Mouse (Mus musculus) hindbrain, embryonic 12.5 days (tissue): ENCODE data around the gene Eva1c. TPM values are rescaled to one million over a fixed set of nuclear protein-coding genes. Genes with fewer than 3 reads are reported as not detected.

Experiments
- ATAC-seq: fragments of 200-750 bp; cut with Nextera tagmentation; 2 replicates; pipeline ENCODE4 v1.8.0; 2017; ENCODE audit warnings: moderate TSS enrichment; ENCODE audit not compliant: low FRiP score
- H3K27ac ChIP-seq: fragments of 300-500 bp; sonication (generic); 2 replicates; pipeline ENCODE4 v1.5.1; 2016; ENCODE audit warnings: mild to moderate bottlenecking
- H3K27me3 ChIP-seq: fragments of 300-500 bp; sonication (generic); 2 replicates; pipeline ENCODE4 v1.6.1; 2016; ENCODE audit warnings: mild to moderate bottlenecking
- H3K36me3 ChIP-seq: fragments of 300-500 bp; sonication (generic); 2 replicates; pipeline ENCODE4 v1.6.1; 2016; ENCODE audit warnings: mild to moderate bottlenecking
- H3K4me1 ChIP-seq: fragments of 300-500 bp; sonication (generic); 2 replicates; pipeline ENCODE4 v1.6.1; 2016
- H3K4me2 ChIP-seq: fragments of 300-500 bp; sonication (generic); replicated peaks from 2 replicates; pipeline ENCODE4 v1.6.1; 2016; ENCODE audit warnings: mild to moderate bottlenecking
- H3K4me3 ChIP-seq: fragments of 300-500 bp; sonication (generic); 2 replicates; pipeline ENCODE4 v1.5.1; 2016; ENCODE audit warnings: mild to moderate bottlenecking
- H3K9ac ChIP-seq: fragments of 300-500 bp; sonication (generic); 2 replicates; pipeline ENCODE4 v1.6.1; 2016; ENCODE audit warnings: mild to moderate bottlenecking, moderate library complexity
- H3K9me3 ChIP-seq: fragments of 300-500 bp; sonication (generic); replicated peaks from 2 replicates; pipeline ENCODE4 v1.6.1; 2016; ENCODE audit warnings: mild to moderate bottlenecking
- WGBS: fragments of 180-500 bp; shearing (Covaris S2); methylation state at CpG from one replicate; pipeline ENCODE4 v1.1.7; 2016; 5-methylcytosine and 5-hydroxymethylcytosine counted together
- polyA plus RNA-seq: library from polyadenylated mRNA; unstranded; fragments of >200 nt; fragmentation: Nextera tagmentation; extraction: Ambion mirVana; gene quantifications from 2 replicates; pipeline ENCODE4 v1.2.1, GENCODE M21; 2016

Gene Eva1c
- polyA plus RNA-seq, 1 experiment from 2014 or later = 2.7 TPM

DNA sequence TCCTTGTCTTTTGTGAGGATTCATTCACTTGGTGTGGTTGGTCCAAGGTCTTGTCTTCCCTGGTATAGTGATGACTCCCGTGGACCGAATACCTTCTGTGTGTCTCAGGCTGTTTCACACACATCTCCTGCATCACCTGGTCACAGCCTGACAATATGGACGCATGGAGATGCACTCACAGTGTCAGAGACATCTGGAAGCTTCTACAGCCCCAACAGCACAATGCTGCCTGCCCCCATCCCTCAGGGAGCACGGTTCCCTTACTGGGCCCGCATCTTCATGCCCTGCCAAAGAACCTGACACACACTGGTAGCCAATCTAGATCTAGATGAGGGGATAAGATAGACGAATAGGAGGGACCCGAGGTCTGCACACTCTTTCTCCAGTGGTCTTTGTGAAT, 2.6 kb downstream of the Eva1c start:
- no peak for ATAC-seq
- no peaks in the 10 kb centered on the region for H3K9me3 ChIP-seq
- WGBS = 83% methylated on average over 7 of the region's 7 CpGs

DNA sequence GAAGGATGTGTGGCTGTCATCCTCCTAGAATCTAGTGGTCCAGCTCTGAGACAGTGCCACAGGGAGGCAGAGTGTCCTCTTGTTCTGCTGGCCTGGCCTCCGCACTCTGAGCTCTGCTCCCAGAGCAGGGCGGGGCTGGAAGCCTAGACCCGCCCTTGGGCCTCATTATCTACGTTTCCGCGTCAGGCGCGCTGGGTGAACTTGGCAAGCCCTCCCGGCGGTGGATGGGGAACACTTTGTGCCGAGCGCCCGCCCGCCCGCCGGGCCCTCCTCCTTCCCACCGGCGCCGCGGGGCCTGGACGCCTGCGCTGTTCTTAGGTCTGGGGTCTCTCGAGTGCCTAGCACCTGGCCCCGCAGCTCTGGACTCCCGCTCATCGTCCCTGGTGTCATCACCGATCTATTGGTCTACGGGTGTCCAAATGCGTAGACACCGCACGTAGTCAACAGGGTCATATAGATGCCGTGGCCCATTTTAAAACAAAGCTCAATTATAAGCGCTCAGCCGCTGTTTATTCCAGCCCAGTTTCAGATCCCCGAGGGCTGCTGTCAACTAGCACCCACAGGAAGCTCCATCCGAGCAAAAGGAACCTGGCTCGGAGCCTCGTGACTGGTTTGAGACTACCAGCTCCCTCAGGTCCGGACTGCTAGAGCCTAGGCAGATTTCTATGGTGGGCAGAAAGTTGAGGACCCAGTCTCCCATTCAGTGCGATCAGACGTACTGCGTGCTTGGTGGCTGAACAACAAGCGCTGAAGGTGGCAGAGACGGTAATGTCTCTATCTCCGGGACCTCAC, 3.6 kb downstream of the Eva1c start:
- Histone ChIP-seq H3K4me2 (peak overlapping the region; percentile 98), H3K27me3 (peaks cover 51% of the 10 kb centered on the region), H3K4me3 (peak overlapping the region; percentile 55), H3K9ac (peak overlapping the region; percentile 62), H3K36me3 (no peaks in the 10 kb centered on the region), H3K27ac (no peak overlapping the region), H3K4me1 (peaks cover 36% of the 10 kb centered on the region), H3K9me3 (no peaks in the 10 kb centered on the region)
- ATAC-seq = peak; percentile 67
- under 1% methylated on average over 43 of the region's 45 CpGs for WGBS

More for the DNA sequence above, 2.6 kb downstream of the Eva1c start:
- H3K9ac ChIP-seq = no peak overlapping the region
- no peak overlapping the region for H3K4me3 ChIP-seq
- no peak overlapping the region for H3K4me2 ChIP-seq
- no peaks in the 10 kb centered on the region for H3K36me3 ChIP-seq
- H3K27ac ChIP-seq = no peak overlapping the region
- peaks cover 51% of the 10 kb centered on the region for H3K27me3 ChIP-seq
- peaks cover 36% of the 10 kb centered on the region for H3K4me1 ChIP-seq

GRCm38 (mm10) chr16:90830686-90831439, 4.3 kb downstream of the Eva1c start:
- H3K9me3 ChIP-seq = no peaks in the 10 kb centered on the region

DNA sequence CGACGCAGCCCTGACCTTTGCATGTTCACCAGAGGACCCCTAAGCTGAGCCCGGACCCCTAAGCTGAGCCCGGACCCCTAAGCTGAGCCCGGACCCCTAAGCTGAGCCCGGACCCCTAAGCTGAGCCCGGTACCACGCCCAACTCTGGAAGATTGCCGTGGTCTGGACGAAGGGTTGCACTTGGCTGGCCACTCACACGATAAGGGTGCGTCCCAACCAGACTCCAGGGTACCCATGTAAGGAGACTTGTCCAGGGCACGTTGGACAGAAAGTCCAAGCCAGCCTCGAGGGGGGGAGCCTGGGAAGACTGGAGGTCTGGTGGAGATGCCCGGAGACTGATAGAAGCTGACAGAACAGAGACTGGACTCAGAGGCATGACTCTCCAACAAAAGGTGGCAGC, 5.2 kb downstream of the Eva1c start:
- Histone ChIP-seq H3K36me3 (no peaks in the 10 kb centered on the region), H3K4me1 (peaks cover 36% of the 10 kb centered on the region), H3K27me3 (peaks cover 51% of the 10 kb centered on the region), H3K9me3 (no peaks in the 10 kb centered on the region), H3K4me2 (peak overlapping the region; percentile 98), H3K4me3 (peak overlapping the region; percentile 55), H3K9ac (no peak overlapping the region), H3K27ac (no peak overlapping the region)
- WGBS = 18% methylated on average over 15 of the region's 15 CpGs
- no peak for ATAC-seq

More at GRCm38 (mm10) chr16:90830686-90831439, 4.3 kb downstream of the Eva1c start:
- Histone ChIP-seq H3K9ac (peak overlapping the region; percentile 62), H3K36me3 (no peaks in the 10 kb centered on the region), H3K4me3 (peak overlapping the region; percentile 55), H3K4me2 (peak overlapping the region; percentile 98), H3K27me3 (peaks cover 51% of the 10 kb centered on the region), H3K4me1 (peaks cover 36% of the 10 kb centered on the region), H3K27ac (no peak overlapping the region)
- WGBS = under 1% methylated on average over 65 of the region's 67 CpGs
- ATAC-seq = peak; percentile 73

- Histone ChIP-seq H3K4me1 (peaks cover 36% of the 10 kb centered on the region), H3K9me3 (no peaks in the 10 kb centered on the region), H3K4me3 (no peak overlapping the region), H3K27me3 (peaks cover 51% of the 10 kb centered on the region), H3K36me3 (no peaks in the 10 kb centered on the region), H3K27ac (no peak overlapping the region), H3K9ac (no peak overlapping the region), H3K4me2 (peak overlapping the region; percentile 98; the same call in 1 of the 2 replicates)
- WGBS = 40% methylated on average over 6 of the region's 6 CpGs
- no peak for ATAC-seq
Observed at GRCm38 (mm10) chr16:90832495-90832894, 6.0 kb downstream of the Eva1c start.

GRCm38 (mm10) chr16:90833041-90833791, 6.7 kb downstream of the Eva1c start:
- 0 out of 2 replicates have a peak overlapping the region, but pooled peaks have one; percentile 9 for H3K9ac ChIP-seq
- H3K36me3 ChIP-seq = no peaks in the 10 kb centered on the region
- H3K4me3 ChIP-seq = no peak overlapping the region
- no peak for ATAC-seq
- no peaks in the 10 kb centered on the region for H3K9me3 ChIP-seq
- peak overlapping the region; percentile 11; the same call in 1 of the 2 replicates for H3K4me2 ChIP-seq
- peaks cover 44% of the 10 kb centered on the region for H3K27me3 ChIP-seq
- H3K27ac ChIP-seq = peak overlapping the region; percentile 40; the same call in 1 of the 2 replicates
- 20% methylated on average over 9 of the region's 9 CpGs for WGBS
- peaks cover 36% of the 10 kb centered on the region for H3K4me1 ChIP-seq

DNA sequence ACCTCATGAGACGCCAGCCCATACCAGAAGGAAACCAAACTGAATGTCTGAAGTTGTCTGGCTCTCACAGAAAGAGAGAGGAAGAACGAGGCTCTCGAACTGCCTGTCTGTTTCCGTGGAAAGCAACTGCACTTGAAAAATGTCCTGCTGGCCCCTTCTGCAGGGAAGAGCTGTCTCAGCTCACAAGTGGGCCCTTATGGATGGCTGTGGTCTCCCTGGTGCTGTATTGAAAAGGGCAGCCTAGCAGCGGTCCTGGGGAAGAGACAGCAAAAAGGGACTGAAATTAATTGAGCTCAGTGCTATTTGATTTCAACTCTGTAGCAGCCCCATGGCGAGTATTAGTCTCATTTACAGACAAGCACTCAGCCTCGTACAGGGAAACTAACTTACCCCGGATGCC, 10.9 kb downstream of the Eva1c start:
- no peaks in the 10 kb centered on the region for H3K36me3 ChIP-seq
- H3K4me1 ChIP-seq = peaks cover 31% of the 10 kb centered on the region
- no peak overlapping the region for H3K4me2 ChIP-seq
- no peaks in the 10 kb centered on the region for H3K9me3 ChIP-seq
- no peak overlapping the region for H3K27ac ChIP-seq
- no peak overlapping the region for H3K9ac ChIP-seq
- no peak overlapping the region for H3K4me3 ChIP-seq
- 56% methylated on average over 8 of the region's 8 CpGs for WGBS
- H3K27me3 ChIP-seq = peaks cover 12% of the 10 kb centered on the region; the same call in 1 of the 2 replicates
- no peak for ATAC-seq

DNA sequence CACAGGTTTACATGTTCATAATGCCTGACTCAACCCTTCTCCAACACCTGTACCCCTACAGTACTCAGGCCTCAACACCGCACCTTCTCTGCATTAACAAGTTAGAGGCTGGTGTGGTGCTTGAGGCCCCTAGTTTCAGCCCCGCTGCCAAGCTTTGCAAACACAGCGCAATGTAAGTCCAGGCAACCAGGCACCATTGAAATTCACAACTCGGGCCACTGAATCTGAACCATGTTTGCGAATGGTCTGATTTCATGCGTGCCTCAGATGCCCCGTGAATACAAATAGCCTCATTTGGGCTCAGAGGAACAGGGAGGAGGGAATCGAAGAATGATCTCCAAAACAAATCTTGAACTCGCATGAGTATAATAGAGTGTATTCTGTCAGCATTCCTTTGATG, 15.6 kb downstream of the Eva1c start:
- ATAC-seq = peak; percentile 20; the same call in 1 of the 2 replicates
- Histone ChIP-seq H3K9ac (no peak overlapping the region), H3K9me3 (no peaks in the 10 kb centered on the region), H3K4me3 (no peak overlapping the region), H3K36me3 (no peaks in the 10 kb centered on the region), H3K4me2 (0 out of 2 replicates have a peak overlapping the region, but pooled peaks have one; percentile 3), H3K4me1 (peaks cover 29% of the 10 kb centered on the region), H3K27me3 (no peaks in the 10 kb centered on the region; the same call in 1 of the 2 replicates), H3K27ac (no peak overlapping the region)
- 32% methylated on average over 9 of the region's 9 CpGs for WGBS

- H3K27ac ChIP-seq = peak overlapping the region; percentile 44
- H3K4me2 ChIP-seq = no peak overlapping the region
Observed at GRCm38 (mm10) chr16:90845038-90845437, 18.5 kb downstream of the Eva1c start.

DNA sequence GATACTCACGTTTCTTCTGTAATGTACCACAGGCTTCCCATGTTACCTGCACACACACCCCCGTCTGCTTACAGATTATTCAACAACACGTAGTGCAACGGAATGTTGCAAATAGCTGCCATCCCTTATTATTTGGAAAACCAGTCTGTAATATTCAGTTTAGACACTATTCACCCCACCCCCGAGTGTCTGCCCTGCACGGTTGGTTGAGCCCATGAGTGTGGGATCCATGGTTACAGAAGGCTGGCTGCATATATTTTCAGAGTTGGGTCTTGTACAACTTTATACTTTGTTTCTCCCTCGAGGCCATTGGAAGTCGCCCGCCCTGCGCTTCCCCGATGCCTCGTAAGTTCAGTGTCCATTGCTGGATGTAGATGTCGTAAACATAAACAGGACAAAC, 19.1 kb downstream of the Eva1c start:
- no peak overlapping the region for H3K4me3 ChIP-seq
- H3K9me3 ChIP-seq = no peaks in the 10 kb centered on the region
- H3K9ac ChIP-seq = no peak overlapping the region
- 63% methylated on average over 13 of the region's 13 CpGs for WGBS
- H3K27me3 ChIP-seq = peaks cover 4% of the 10 kb centered on the region
- H3K4me2 ChIP-seq = no peak overlapping the region
- H3K27ac ChIP-seq = peak overlapping the region; percentile 44; the same call in 1 of the 2 replicates
- H3K4me1 ChIP-seq = peaks cover 28% of the 10 kb centered on the region
- peak; percentile 44; the same call in 1 of the 2 replicates for ATAC-seq
- no peaks in the 10 kb centered on the region for H3K36me3 ChIP-seq

More at GRCm38 (mm10) chr16:90845038-90845437, 18.5 kb downstream of the Eva1c start:
- H3K9me3 ChIP-seq = no peaks in the 10 kb centered on the region
- 70% methylated on average over 6 of the region's 6 CpGs for WGBS
- H3K27me3 ChIP-seq = no peaks in the 10 kb centered on the region; the same call in none of the 2 replicates
- no peak for ATAC-seq
- peaks cover 29% of the 10 kb centered on the region for H3K4me1 ChIP-seq
- no peaks in the 10 kb centered on the region for H3K36me3 ChIP-seq
- no peak overlapping the region for H3K4me3 ChIP-seq
- H3K9ac ChIP-seq = no peak overlapping the region

GRCm38 (mm10) chr16:90848697-90849096, 22.2 kb downstream of the Eva1c start:
- H3K4me1 ChIP-seq = peaks cover 11% of the 10 kb centered on the region

More at GRCm38 (mm10) chr16:90848697-90849096, 22.2 kb downstream of the Eva1c start:
- H3K27ac ChIP-seq = no peak overlapping the region
- no peaks in the 10 kb centered on the region for H3K9me3 ChIP-seq
- no peak for ATAC-seq
- H3K4me3 ChIP-seq = no peak overlapping the region
- H3K4me2 ChIP-seq = no peak overlapping the region
- no peaks in the 10 kb centered on the region for H3K36me3 ChIP-seq
- H3K27me3 ChIP-seq = peaks cover 4% of the 10 kb centered on the region; the same call in 1 of the 2 replicates
- H3K9ac ChIP-seq = no peak overlapping the region
- WGBS = 70% methylated on average over 7 of the region's 7 CpGs
